Mouse (Mus musculus) cortical plate, adult 2 months (tissue): ENCODE measurements around the gene Dlk2.

ENCODE experiments used
- CTCF ChIP-seq: fragments of 200-500 bp; IDR thresholded peaks from 2 replicates; pipeline ENCODE4 v1.5.1; 2011; ENCODE audit warnings: mild to moderate bottlenecking, control low read depth, low read length; ENCODE audit not compliant: insufficient read depth; ENCODE audit errors: extremely low read depth
- POLR2A ChIP-seq: fragments of 200-500 bp; IDR thresholded peaks from 2 replicates; pipeline ENCODE4 v1.6.1; 2011; ENCODE audit warnings: mild to moderate bottlenecking, low read length, control low read depth; ENCODE audit not compliant: insufficient read depth; ENCODE audit errors: extremely low read depth

DNA sequence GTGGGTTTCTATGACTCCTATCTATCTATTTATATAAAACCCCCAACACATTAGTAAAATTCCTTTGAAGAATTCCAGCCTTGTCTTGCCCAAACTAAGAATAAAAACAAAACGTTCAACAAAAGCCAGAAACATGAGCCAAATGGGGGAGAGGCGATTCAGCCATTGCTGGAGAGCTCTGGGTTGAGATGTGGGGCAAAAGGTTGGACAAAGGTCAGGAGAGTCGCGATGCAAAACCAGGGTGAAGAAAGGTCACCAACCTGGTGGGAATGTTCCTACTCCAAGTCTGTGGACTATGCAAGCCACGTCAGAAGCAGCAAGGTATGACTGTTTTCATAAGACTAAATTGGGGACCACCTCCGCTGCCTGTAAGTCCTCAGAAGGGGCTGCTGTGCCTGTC, 23.3 kb downstream of the Dlk2 start:
- TF ChIP-seq CTCF: no peak
- no peak for TF ChIP-seq POLR2A
